Mouse (Mus musculus): ENCODE results near the gene Tmem262. TPM values are rescaled to one million over a fixed set of nuclear protein-coding genes. Genes with fewer than 3 reads are reported as not detected.

The Tmem262 gene
- polyA plus RNA-seq, 1 experiment from 2014 or later: not detected

DNA sequence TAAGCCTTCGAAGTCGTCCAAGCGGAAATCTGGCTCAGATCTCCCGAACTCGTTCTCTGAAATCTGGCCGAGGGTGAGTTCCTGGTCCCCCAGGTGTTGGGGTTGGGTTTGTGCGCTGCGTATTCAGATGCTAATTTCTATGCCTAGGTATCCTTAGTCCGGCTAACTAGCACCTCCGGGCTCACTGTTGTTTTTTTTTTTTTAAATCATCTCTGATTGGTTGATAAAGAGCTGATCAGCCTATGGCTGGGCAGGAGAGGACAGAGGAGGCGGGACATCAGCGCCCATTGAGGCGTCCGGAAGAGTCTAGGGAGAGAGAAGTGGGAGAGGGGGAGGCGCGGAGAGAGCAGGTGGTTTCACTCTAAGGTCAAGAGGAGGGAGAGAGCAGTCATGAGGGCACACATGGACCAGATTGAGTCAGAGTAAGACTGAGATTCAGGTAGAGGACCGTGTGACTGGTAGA, 5.6 kb downstream of the Tmem262 start:
- Histone ChIP-seq H3K9me3 (replicated peaks) (no peaks in the 10 kb centered on the region), H3K27ac (peak overlapping the region; percentile 84), H3K4me3 (peak overlapping the region; percentile 74), H3K36me3 (peaks cover 76% of the 10 kb centered on the region), H3K4me1 (peaks cover 18% of the 10 kb centered on the region), H3K27me3 (ENCODE audit: low read depth, poor library complexity, severe bottlenecking) (no peaks in the 10 kb centered on the region)
- DNase-seq (ENCODE audit: low spot score): peak; percentile 72
- 1% methylated on average over 17 of the region's 17 CpGs for WGBS

DNA sequence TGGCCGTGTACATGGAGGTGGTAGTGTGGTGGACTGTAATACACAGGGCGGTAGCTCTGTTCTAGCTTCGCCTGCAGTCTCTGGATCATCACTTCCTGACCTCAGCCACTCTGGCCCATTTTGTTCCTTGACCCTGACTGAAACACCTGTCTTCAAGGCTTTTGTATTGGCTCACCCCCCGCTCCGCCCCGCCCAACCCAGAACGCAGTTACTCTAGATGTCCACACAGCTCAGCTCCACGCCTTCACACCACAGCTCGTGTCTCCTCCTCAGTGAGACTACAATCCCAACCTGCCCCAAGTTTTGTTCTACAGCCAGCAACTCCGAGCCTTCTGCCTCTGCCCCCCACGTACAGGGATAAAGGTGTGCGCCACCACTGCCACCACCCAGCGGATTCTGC, 9.0 kb downstream of the Tmem262 start:
- no peaks in the 10 kb centered on the region for H3K27me3 ChIP-seq (ENCODE audit: low read depth, poor library complexity, severe bottlenecking)
- no peak for DNase-seq (ENCODE audit: low spot score)
- no peaks in the 10 kb centered on the region for H3K9me3 ChIP-seq (replicated peaks)
- peaks cover 79% of the 10 kb centered on the region for H3K36me3 ChIP-seq
- 94% methylated on average over 13 of the region's 13 CpGs for WGBS
- H3K4me1 ChIP-seq: peaks cover 13% of the 10 kb centered on the region
- no peak overlapping the region for H3K27ac ChIP-seq
- H3K4me3 ChIP-seq: no peak overlapping the region

DNA sequence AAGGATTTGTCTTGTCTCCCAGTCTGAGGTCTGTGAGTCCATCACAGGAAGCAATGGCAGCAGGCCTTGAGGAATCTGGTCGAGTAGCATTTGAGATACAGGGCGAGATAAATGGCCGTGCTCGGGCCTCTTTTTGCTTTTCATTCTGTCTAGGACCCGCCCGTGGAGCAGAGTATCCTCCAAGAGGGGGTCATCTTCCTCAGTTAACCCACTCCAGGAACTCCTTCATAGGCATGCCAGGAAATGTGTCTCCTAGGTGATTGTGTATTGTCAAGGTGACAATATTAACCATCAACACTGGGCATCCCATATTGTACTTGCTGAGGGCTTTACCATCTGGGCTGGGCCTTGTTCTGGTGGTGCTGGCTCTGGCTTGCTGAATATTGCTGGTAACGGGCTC, 14.3 kb downstream of the Tmem262 start, which contains the start of gene AC131692.1:
AC131692.1 (plus strand) TSS at position 301 of the 400 bp plus-strand sequence.
- Histone ChIP-seq H3K27ac (no peak within 1 kb of the TSS), H3K27me3 (ENCODE audit: low read depth, poor library complexity, severe bottlenecking) (no peaks in the 10 kb centered on the region), H3K4me3 (no peak within 1 kb of the TSS), H3K36me3 (peaks cover 93% of the 10 kb centered on the region), H3K4me1 (no peaks in the 10 kb centered on the region), H3K9me3 (replicated peaks) (no peaks in the 10 kb centered on the region)
- DNase-seq (ENCODE audit: low spot score): no peak
- 96% methylated on average over 7 of the region's 7 CpGs for WGBS

DNA sequence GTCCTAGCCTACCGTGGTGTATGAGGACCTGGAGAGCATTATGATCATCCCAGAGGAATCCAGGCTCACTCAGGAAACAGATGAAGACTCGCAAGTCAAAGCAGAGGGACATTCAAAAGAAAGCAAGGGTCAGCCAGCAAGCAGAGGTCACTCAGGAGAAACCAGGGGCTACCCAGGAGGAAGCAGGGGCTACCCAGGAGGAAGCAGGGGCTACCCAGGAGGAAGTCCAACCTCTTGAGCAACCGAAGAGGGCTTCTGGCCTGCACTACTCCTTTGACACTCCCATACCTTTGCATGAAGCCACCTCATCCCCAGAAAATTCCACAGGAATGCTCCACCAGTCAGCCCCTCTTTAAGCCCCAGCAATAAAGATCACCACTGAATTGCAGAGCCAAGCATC, 18.0 kb downstream of the Tmem262 start:
- Histone ChIP-seq H3K4me1 (0 out of 2 replicates have a peak, but pooled peaks cover 4% of the 10 kb centered on the region), H3K9me3 (replicated peaks) (no peaks in the 10 kb centered on the region), H3K36me3 (peaks cover 70% of the 10 kb centered on the region), H3K27ac (no peak overlapping the region), H3K27me3 (ENCODE audit: low read depth, poor library complexity, severe bottlenecking) (no peaks in the 10 kb centered on the region), H3K4me3 (no peak overlapping the region)
- no peak for DNase-seq (ENCODE audit: low spot score)
- 89% methylated on average over 3 of the region's 3 CpGs for WGBS

DNA sequence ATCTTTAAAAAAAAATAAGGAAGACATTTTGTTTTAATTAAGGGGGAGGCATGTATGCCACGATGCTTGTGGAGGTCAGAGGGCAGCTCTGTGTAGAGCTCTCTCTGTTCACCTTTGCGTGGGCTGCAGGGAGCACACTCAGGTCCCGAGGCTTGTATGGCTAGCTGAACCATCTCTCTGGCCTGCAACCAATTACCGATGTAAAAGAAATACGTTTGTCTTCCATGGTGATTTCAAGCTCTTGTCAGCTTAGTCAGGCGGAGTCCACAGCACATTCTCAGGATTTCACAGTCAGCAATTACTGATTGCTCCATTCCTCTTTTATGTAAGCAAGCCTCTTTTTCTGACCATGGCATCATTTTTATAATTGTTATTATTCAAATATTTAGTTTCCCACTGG, 21.4 kb downstream of the Tmem262 start:
- H3K27ac ChIP-seq: no peak overlapping the region
- no peaks in the 10 kb centered on the region for H3K27me3 ChIP-seq (ENCODE audit: low read depth, poor library complexity, severe bottlenecking)
- H3K4me3 ChIP-seq: no peak overlapping the region
- H3K4me1 ChIP-seq: peaks cover 12% of the 10 kb centered on the region
- H3K9me3 ChIP-seq (replicated peaks): no peaks in the 10 kb centered on the region
- peaks cover 42% of the 10 kb centered on the region for H3K36me3 ChIP-seq
- 29% methylated on average over 6 of the region's 6 CpGs for WGBS
- no peak for DNase-seq (ENCODE audit: low spot score)

DNA sequence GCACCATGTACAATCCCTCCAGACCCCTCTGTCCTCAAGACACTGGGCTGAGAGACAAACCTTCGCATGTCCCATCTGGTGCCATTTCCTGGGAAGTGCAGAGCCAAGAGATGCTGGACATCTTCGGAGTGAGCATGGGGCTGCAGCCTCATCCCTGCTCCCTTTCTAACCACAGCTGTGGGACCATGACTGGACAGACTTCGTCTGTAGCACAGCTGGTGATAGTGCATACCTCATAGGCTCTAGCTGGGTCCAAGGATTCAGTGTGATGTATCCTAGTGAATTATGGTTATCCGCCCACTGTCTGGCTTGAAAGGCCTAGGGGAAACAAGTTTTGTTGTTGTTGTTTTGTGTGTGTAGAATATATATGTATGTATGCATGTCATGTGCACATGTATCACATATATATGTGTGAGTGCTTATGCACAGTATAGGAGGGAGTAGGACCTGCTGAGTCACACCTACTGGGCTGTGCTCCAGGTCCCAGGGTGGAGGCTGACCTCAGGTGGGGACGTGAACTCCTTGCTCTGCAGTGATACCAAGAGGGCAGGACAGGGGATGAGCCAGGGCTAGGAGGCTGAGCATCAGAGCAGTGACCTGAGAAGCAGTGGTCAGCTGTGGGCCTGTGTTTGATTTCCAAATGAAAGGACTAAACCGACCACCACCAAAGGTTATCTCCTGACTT, 22.5 kb downstream of the Tmem262 start:
- no peaks in the 10 kb centered on the region for H3K9me3 ChIP-seq (replicated peaks)
- DNase-seq (ENCODE audit: low spot score): no peak
- no peaks in the 10 kb centered on the region for H3K27me3 ChIP-seq (ENCODE audit: low read depth, poor library complexity, severe bottlenecking)
- H3K36me3 ChIP-seq: peaks cover 36% of the 10 kb centered on the region
- 83% methylated on average over 6 of the region's 6 CpGs for WGBS
- H3K4me1 ChIP-seq: peaks cover 20% of the 10 kb centered on the region
- H3K27ac ChIP-seq: no peak overlapping the region
- H3K4me3 ChIP-seq: no peak overlapping the region

DNA sequence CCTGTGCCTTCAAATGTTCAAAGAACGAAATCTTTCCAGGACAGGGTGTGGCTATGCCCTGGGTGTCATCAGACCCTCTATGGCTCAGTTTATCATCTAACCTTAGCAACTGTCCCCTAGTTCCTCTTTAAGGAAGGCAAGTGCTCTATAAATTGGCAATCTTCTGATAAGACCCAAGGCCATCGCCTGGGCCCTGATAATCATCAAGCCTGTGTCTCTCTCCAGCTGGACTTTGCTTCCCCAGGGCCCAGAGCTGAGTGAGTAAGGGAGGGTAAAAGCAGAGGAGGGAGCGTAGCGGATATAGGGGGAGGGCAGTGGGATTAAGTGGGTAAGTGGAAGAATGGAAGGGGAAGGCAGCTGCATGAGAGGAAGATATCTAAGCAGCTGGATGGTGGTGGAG, 24.6 kb downstream of the Tmem262 start:
- Histone ChIP-seq H3K27ac (no peak overlapping the region), H3K27me3 (ENCODE audit: low read depth, poor library complexity, severe bottlenecking) (no peaks in the 10 kb centered on the region), H3K4me3 (no peak overlapping the region), H3K4me1 (peaks cover 20% of the 10 kb centered on the region), H3K36me3 (peaks cover 20% of the 10 kb centered on the region), H3K9me3 (replicated peaks) (no peaks in the 10 kb centered on the region)
- no peak for DNase-seq (ENCODE audit: low spot score)
- 81% methylated on average over 4 of the region's 4 CpGs for WGBS

DNA sequence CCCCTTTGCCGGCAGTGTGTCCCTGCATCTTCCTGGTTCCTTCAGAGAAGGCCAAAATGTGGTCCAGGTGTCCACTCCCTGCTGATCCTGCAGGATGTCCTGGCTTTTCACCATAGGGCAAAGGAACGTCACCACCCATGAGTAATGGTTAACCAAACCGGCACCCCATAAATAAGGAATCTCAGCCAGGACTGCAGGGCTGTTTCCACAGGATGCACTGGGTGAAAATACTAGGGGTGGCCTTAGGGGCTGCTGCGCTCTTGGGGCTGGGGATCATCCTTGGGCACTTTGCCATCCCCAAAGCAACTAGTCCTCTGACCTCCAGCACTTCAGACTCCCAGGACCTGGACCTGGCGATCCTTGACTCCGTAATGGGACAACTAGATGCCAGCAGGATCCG, 25.8 kb downstream of the Tmem262 start, which contains the start of gene Naaladl1:
Naaladl1 (plus strand) TSS at position 197 of the 400 bp plus-strand sequence.
- DNase-seq (ENCODE audit: low spot score): no peak
- WGBS: 89% methylated on average over 7 of the region's 7 CpGs
- no peaks in the 10 kb centered on the region for H3K27me3 ChIP-seq (ENCODE audit: low read depth, poor library complexity, severe bottlenecking)
- H3K4me1 ChIP-seq: peaks cover 20% of the 10 kb centered on the region
- peaks cover 10% of the 10 kb centered on the region for H3K36me3 ChIP-seq
- H3K27ac ChIP-seq: no peak within 1 kb of the TSS
- no peak within 1 kb of the TSS for H3K4me3 ChIP-seq
- H3K9me3 ChIP-seq (replicated peaks): no peaks in the 10 kb centered on the region

DNA sequence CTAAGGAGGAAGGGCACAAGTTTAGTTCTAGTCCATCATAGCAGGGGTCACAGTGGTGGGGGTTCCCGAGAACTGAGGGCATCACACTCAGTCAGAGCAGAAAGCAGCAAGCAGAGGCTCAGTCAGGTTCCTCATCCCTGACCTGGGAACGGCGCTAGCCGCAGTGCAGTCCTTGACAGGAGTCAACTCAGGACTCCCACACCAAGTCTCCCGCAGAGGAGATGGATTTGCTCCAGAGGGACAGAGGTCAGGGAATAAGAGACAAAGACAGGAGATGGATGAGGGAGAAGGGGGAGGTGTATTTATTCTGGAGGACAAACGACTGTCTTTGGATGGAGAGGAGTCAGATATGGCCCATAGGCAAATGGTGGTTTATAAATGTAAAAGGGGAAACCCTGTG, 33.3 kb downstream of the Tmem262 start:
- peaks cover 55% of the 10 kb centered on the region for H3K36me3 ChIP-seq
- H3K27ac ChIP-seq: no peak overlapping the region
- H3K4me1 ChIP-seq: peaks cover 13% of the 10 kb centered on the region
- no peaks in the 10 kb centered on the region for H3K9me3 ChIP-seq (replicated peaks)
- no peaks in the 10 kb centered on the region for H3K27me3 ChIP-seq (ENCODE audit: low read depth, poor library complexity, severe bottlenecking)
- WGBS: 66% methylated on average over 6 of the region's 6 CpGs
- H3K4me3 ChIP-seq: no peak overlapping the region
- no peak for DNase-seq (ENCODE audit: low spot score)

DNA sequence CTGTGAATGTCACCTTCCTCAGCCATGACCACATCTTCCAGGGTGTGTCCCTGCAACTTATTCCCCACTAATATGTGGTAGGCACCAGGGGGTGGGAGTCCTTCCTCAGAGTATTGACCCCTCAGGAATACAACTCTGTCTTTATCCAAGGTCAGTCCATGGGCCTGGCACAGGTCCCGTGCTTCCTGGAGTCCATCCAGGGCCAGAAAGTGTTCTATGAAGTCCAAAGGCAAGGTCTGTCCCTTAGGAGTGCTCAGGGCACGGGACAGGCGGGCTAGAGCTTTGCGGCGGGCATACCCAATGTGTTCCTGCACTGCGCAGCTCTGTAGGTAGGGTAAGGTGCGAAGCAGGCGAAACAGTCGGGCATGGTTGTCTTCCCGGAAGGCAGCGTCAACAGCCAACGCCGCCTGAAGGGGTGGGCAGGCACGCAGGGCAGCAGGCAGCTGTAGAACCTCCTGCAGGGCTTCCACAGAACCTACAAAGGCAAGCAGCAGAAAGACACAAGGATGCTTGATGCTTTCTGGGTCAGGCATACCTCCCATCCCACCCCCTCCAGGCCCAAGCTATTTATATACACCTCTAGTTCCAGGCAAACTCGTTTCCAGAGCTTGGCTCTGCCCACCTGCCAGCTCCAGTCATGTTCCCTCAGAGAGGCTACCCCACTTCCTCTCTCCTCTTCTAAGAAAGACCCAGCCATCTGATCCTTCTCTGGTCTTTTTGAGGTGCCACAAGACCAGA, 36.4 kb downstream of the Tmem262 start:
- peak overlapping the region; percentile 94 for H3K4me3 ChIP-seq
- no peak overlapping the region for H3K27ac ChIP-seq
- no peaks in the 10 kb centered on the region for H3K9me3 ChIP-seq (replicated peaks)
- 95% methylated on average over 15 of the region's 15 CpGs for WGBS
- peaks cover 29% of the 10 kb centered on the region for H3K4me1 ChIP-seq
- peaks cover 54% of the 10 kb centered on the region for H3K36me3 ChIP-seq
- no peak for DNase-seq (ENCODE audit: low spot score)
- H3K27me3 ChIP-seq (ENCODE audit: low read depth, poor library complexity, severe bottlenecking): no peaks in the 10 kb centered on the region

DNA sequence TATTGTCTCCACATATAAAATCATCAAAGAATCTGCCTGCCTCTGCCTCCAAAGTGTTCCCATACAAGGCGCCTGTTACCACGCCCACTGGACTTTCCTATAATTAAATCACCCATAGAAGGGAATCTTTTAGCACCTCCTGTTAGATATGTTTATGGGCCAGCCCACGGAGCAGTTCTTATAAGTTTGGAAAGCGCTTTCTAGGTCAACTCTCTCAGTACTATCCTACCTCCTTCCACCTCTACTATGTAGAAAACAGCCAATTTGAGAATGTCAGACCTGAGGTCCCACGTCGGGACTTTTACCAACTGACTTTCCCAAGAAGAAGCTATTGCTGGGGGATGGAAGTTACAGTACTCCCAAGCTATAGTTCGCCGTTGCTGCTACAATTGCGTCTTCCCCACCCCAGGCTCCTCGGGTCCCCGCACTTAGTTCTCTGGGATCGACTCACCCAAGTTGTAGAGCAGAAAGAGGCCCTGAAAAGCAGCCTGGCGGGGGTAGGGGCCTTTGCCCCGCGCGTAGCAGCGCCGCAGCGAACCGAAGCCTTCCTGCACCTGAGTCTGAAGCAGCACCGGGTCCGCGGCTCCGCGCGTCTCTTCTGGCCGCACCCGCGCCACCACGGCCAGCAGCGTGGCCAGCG, 37.6 kb downstream of the Tmem262 start:
- DNase-seq (ENCODE audit: low spot score): no peak
- peaks cover 37% of the 10 kb centered on the region for H3K4me1 ChIP-seq
- 7% methylated on average over 32 of the region's 32 CpGs for WGBS
- H3K27ac ChIP-seq: peak overlapping the region; percentile 96
- no peaks in the 10 kb centered on the region for H3K9me3 ChIP-seq (replicated peaks)
- H3K36me3 ChIP-seq: peaks cover 49% of the 10 kb centered on the region
- H3K4me3 ChIP-seq: peak overlapping the region; percentile 94
- H3K27me3 ChIP-seq (ENCODE audit: low read depth, poor library complexity, severe bottlenecking): no peaks in the 10 kb centered on the region

DNA sequence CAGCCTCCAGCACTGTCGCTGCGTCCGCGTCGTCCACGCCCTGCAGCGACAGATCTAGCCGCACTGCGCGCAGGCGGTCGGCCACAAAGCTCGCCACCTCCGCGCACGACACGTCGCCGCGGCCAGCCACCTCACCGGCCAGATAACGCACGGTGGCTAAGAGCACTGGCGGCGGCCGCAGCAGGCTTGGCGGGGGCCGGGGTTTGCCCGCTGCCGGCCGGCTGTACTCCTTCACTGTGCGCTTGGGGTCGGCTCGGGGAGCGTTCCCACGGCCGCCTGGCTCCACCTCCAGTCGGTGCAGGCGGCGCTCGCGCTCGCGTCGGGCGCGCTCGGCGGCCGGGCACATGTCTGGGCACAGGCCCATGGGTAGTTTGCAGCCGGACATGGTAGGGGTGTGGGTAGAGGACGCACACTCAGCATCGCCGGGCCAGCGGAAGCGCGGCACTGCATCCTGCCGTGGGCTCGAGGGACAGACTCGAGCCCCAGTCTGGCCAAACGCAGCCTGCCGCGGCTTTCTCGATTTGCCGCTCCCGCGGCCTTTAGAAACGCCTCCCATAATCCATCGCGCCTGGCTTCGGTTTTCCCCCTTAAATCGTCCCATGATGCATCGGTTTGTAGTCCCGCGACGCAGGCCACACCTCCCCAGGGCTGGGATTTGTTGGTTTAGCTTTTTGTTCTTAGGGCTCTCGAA, 38.3 kb downstream of the Tmem262 start, which contains the start of gene Sac3d1:
Sac3d1 (minus strand) TSS at position 665 of the 691 bp plus-strand sequence.
- H3K4me3 ChIP-seq: peak within 1 kb of the TSS; percentile 94
- DNase-seq (ENCODE audit: low spot score): peak; percentile 89
- peaks cover 37% of the 10 kb centered on the region for H3K4me1 ChIP-seq
- peaks cover 43% of the 10 kb centered on the region for H3K36me3 ChIP-seq
- peak within 1 kb of the TSS; percentile 96 for H3K27ac ChIP-seq
- no peaks in the 10 kb centered on the region for H3K9me3 ChIP-seq (replicated peaks)
- WGBS: under 1% methylated on average over 77 of the region's 77 CpGs
- no peaks in the 10 kb centered on the region for H3K27me3 ChIP-seq (ENCODE audit: low read depth, poor library complexity, severe bottlenecking)
